Mouse (Mus musculus) activated CD4-positive, CD25-positive, alpha-beta regulatory T cell, adult 4 months (primary cell): ENCODE measurements at regions not wholly inside any gene's neighbourhood (a gene's known extent, or its start where the extent isn't known, plus 50 kb on each side); places are given as distances from the start of the nearest gene placed in this dataset.

ENCODE experiments used
- ATAC-seq: one replicate; pipeline ENCODE4 v1.8.0; 2017

- no peak for ATAC-seq
Measured at GRCm38 (mm10) chr11:111732096-111732495, 666.1 kb downstream of the Kcnj2 start.

- ATAC-seq = no peak
Measured at GRCm38 (mm10) chr11:111735446-111735845, 669.5 kb downstream of the Kcnj2 start.

GRCm38 (mm10) chr11:111735961-111736360 is 670.0 kb downstream of the Kcnj2 start:
- no peak for ATAC-seq

- ATAC-seq = no peak
Measured at GRCm38 (mm10) chr11:111743356-111743755, 677.4 kb downstream of the Kcnj2 start.

- no peak for ATAC-seq
Measured at GRCm38 (mm10) chr11:111747262-111747946, 681.4 kb downstream of the Kcnj2 start.

- ATAC-seq = no peak
Measured at GRCm38 (mm10) chr11:111747947-111748322, 682.0 kb downstream of the Kcnj2 start.

- ATAC-seq = no peak
Measured at GRCm38 (mm10) chr11:111748496-111748895, 682.5 kb downstream of the Kcnj2 start.

- no peak for ATAC-seq
Measured at GRCm38 (mm10) chr11:111754735-111755134, 688.8 kb downstream of the Kcnj2 start.

GRCm38 (mm10) chr11:111763081-111763480 is 697.1 kb downstream of the Kcnj2 start:
- ATAC-seq = no peak

GRCm38 (mm10) chr11:111766371-111767011 is 700.5 kb downstream of the Kcnj2 start:
- no peak for ATAC-seq

- ATAC-seq = no peak
Measured at GRCm38 (mm10) chr11:111767012-111767392, 701.0 kb downstream of the Kcnj2 start.

- ATAC-seq = no peak
Measured at GRCm38 (mm10) chr11:111774108-111774679, 708.2 kb downstream of the Kcnj2 start.

- no peak for ATAC-seq
Measured at GRCm38 (mm10) chr11:111781321-111781720, 715.4 kb downstream of the Kcnj2 start.

GRCm38 (mm10) chr11:111791267-111791926 is 725.4 kb downstream of the Kcnj2 start:
- ATAC-seq = no peak

GRCm38 (mm10) chr11:111801033-111801432 is 735.1 kb downstream of the Kcnj2 start:
- peak; percentile 89 for ATAC-seq

GRCm38 (mm10) chr11:111816176-111816775 is 750.3 kb downstream of the Kcnj2 start:
- no peak for ATAC-seq

GRCm38 (mm10) chr11:111818124-111818523 is 752.2 kb downstream of the Kcnj2 start:
- ATAC-seq = peak; percentile 59

- ATAC-seq = no peak
Measured at GRCm38 (mm10) chr11:111820356-111820755, 754.4 kb downstream of the Kcnj2 start.

- ATAC-seq = no peak
Measured at GRCm38 (mm10) chr11:111828455-111828854, 762.5 kb downstream of the Kcnj2 start.

- no peak for ATAC-seq
Measured at GRCm38 (mm10) chr11:111838996-111839395, 773.0 kb downstream of the Kcnj2 start.

- no peak for ATAC-seq
Measured at GRCm38 (mm10) chr11:111843728-111844258, 777.8 kb downstream of the Kcnj2 start.

- ATAC-seq = no peak
Measured at GRCm38 (mm10) chr11:111844382-111845027, 778.5 kb downstream of the Kcnj2 start.
